Comparison of ENCODE assay signal across 1 mouse cellular context in the genomic region with DNA sequence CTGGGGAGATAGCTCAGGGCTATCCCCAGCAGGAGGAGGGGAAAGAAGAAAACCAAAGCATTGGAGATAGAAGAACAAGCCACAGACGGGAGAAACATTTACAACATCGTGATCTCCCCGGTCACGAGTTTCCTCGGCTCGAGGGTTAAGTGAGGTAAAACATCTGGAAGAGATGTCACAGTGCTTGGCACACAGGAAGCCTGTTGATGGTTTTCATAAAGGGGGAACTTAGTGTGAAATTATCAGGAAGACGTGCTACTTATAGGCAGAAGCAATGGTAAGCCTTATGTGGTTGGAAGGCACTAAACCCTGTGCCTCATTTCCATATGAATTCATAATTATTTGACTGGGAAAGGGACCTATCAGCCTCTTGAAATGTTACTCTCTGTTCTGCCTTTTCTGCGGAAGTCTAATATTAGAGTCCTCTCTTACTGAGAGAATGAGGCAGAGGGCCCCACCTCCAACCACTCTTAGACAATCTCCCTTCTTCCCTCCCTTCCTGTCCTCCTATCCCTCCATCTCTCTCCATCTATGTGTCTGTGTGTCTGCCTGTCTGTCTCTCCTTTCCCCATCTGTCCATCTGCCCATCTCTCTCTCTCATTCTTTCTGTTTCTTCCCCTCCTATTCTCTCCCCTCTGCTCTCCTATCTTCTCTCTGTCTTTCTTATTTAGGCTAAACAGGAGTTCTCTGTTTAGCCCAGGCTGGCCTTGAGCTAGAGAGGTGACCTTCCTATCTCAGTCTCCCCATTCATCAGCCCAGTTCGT.
TF ChIP-seq lines count a peak whose summit lies in the region.

No protein-coding gene starts in this region.

TF ChIP-seq in CH12.LX, 34 proteins besides CTCF, POLR2A, EP300 and RAD21 (continued from another document):
- TF ChIP-seq ZKSCAN1 (IDR thresholded peaks at IDR 0.05; ENCODE audit: borderline replicate concordance, low read depth, low read length) (no peak), BHLHE40 (IDR thresholded peaks at IDR 0.05; ENCODE audit: low read depth, low read length) (peak; percentile 90), USF2 (conservative IDR thresholded peaks at IDR 0.05; ENCODE audit: low read depth, low read length) (no peak), MAX (IDR thresholded peaks at IDR 0.05; ENCODE audit: low read length) (peak; percentile 75; the same call in 1 of the 2 replicates), GABPA (IDR thresholded peaks at IDR 0.05; ENCODE audit: insufficient replicate concordance, low read depth, low read length) (no peak), ELF1 (IDR thresholded peaks at IDR 0.05; ENCODE audit: low read depth, low read length) (peak; percentile 48), PAX5 (IDR thresholded peaks at IDR 0.05; ENCODE audit: low read length) (no peak), TBP (conservative IDR thresholded peaks at IDR 0.05; ENCODE audit: low read depth, low read length) (peak; percentile 92), ETS1 (conservative IDR thresholded peaks at IDR 0.05; ENCODE audit: low read depth, low read length) (peak; percentile 88), ZC3H11A (IDR thresholded peaks at IDR 0.05; ENCODE audit: low read depth, low read length) (no peak), MAZ (IDR thresholded peaks at IDR 0.05; ENCODE audit: low read depth, low read length) (0 out of 2 replicates have a peak, but pooled peaks have one; percentile 73), UBTF (IDR thresholded peaks at IDR 0.05; ENCODE audit: low read depth, low read length) (no peak), NRF1 (IDR thresholded peaks at IDR 0.05; ENCODE audit: low read depth, low read length) (no peak), JUN (IDR thresholded peaks at IDR 0.05; ENCODE audit: insufficient read depth, low read depth, low read length) (0 out of 2 replicates have a peak, but pooled peaks have one; percentile 4), KAT2A (IDR thresholded peaks at IDR 0.05; ENCODE audit: insufficient replicate concordance, low read length) (0 out of 2 replicates have a peak, but pooled peaks have one; percentile 25), IRF4 (IDR thresholded peaks at IDR 0.05; ENCODE audit: low read depth, low read length) (peak; percentile 71), MAFK (IDR thresholded peaks at IDR 0.05; ENCODE audit: insufficient replicate concordance, low read length) (0 out of 2 replicates have a peak, but pooled peaks have one; percentile 34), MEF2A (IDR thresholded peaks at IDR 0.05; ENCODE audit: borderline replicate concordance, low read depth, low read length) (peak; percentile 94), NELFE (IDR thresholded peaks at IDR 0.05; ENCODE audit: low read depth, low read length) (peak; percentile 49; the same call in 1 of the 2 replicates), USF1 (IDR thresholded peaks at IDR 0.05; ENCODE audit: low read depth, low read length) (no peak), ZMIZ1 (IDR thresholded peaks at IDR 0.05; ENCODE audit: low read depth, low read length) (peak; percentile 43; the same call in 1 of the 2 replicates), SIN3A (IDR thresholded peaks at IDR 0.05; ENCODE audit: low read length) (no peak; the same call in 1 of the 2 replicates), CHD2 (IDR thresholded peaks at IDR 0.05; ENCODE audit: low read length) (peak; percentile 73; the same call in 1 of the 2 replicates), MYC (IDR thresholded peaks at IDR 0.05; ENCODE audit: low read depth, low read length) (peak; percentile 70), SMC3 (IDR thresholded peaks at IDR 0.05; ENCODE audit: low read depth, low read length) (no peak), JUND (conservative IDR thresholded peaks at IDR 0.05; ENCODE audit: low read depth, low read length) (no peak; the same call in none of the 2 replicates), POLR2AphosphoS2 (IDR thresholded peaks at IDR 0.05; ENCODE audit: low read depth, low read length) (no peak), E2F4 (IDR thresholded peaks at IDR 0.05; ENCODE audit: insufficient replicate concordance, low read depth, low read length) (0 out of 2 replicates have a peak, but pooled peaks have one; percentile 43), CHD1 (IDR thresholded peaks at IDR 0.05; ENCODE audit: low read depth, low read length) (peak; percentile 93), HCFC1 (IDR thresholded peaks at IDR 0.05; ENCODE audit: low read depth, low read length) (peak; percentile 37), RCOR1 (conservative IDR thresholded peaks at IDR 0.05; ENCODE audit: low read depth, low read length) (no peak)
TF ChIP-seq in CH12.LX: peak in this region for 18.
